Mouse (Mus musculus): ENCODE measurements around the gene B3gnt7.

The B3gnt7 gene

GRCm38 (mm10) chr1:86346851-86347715 is 44.5 kb downstream of the B3gnt7 start:
- DNase-seq: no peak

DNA sequence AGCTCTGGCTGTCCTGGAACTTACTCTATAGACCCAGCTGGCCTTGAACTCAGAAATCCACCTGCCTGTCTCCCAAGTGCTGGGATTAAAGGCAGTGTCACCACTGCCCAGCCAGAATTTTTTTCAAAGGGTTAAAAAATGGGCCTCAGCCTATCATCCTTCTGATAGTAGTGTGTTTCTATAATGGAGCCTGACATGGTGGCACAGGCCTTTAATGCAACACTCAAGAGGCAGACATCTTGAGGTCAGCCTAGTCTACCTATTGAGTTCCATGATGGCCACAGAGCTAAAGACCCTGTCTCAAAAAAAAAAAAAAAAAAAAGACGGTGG is 45.0 kb downstream of the B3gnt7 start:
- DNase-seq: no peak

DNA sequence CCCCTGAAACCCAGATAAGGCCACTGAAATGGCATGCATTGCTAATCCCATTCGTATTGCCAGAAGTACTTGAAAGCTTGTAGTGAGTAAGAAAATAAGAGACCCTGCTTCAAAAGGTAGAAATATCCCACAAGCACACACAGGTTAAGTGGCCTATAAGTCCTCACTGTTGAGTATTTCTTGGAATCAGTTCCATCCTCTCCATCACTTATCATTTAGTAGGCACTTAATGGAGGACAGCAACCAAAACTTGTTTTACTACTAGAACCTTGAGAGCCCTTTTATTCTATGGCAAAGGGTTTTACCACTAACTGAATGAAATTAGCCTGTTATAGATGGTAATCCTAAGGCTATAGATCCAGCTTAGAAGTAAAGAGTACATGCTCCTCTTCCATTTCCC is 45.5 kb downstream of the B3gnt7 start:
- no peak for DNase-seq

DNA sequence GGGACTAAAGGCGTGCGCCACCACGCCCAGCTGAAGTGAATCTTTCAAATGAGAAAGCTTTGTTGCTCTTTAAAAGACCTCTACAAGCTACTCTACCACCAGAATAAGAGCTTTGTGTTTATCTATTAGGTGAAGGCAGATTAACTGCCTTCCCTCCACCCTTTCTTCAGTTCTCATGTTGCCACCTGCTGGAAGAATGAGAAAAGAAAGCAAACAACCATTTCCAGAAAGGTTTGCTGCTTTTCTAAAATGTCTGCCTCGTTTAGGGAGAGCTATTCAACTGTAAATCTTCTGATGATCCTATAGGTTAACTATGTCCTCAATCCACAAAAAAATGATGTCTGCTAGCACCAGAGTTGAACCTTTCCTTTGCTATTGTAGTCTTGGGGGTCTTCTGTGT is 46.2 kb downstream of the B3gnt7 start:
- DNase-seq: no peak

GRCm38 (mm10) chr1:86349201-86349600 is 46.6 kb downstream of the B3gnt7 start:
- no peak for DNase-seq

GRCm38 (mm10) chr1:86349696-86350095 is 47.1 kb downstream of the B3gnt7 start:
- no peak for DNase-seq

GRCm38 (mm10) chr1:86350576-86350975 is 47.9 kb downstream of the B3gnt7 start:
- DNase-seq: no peak

DNA sequence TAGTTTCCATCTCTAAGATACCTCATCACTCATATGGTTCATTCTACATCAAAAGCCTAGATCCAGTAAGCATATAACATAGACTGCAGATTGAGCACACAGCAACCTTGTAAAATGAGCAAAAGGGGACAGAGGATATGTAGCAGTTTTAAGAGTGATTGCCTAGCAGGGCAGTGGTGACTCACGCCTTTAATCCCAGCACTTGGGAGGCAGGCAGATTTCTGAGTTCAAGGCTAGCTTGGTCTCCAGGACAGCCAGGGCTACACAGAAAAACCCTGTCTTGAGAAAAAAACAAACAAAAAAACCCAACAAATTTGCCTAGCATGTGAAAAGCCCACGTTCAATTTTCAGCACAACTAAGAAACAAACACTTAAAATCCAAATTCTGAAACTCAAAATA is 51.6 kb downstream of the B3gnt7 start:
- DNase-seq: no peak
